Mouse (Mus musculus) right cerebral cortex, adult 18-20 months (tissue): ENCODE results near the gene Ephb4.

Experiments used
- DNase-seq: peaks from one replicate; pipeline ENCODE4 v3.0.0; 2022; ENCODE audit warnings: mixed read lengths

Gene Ephb4

GRCm38 (mm10) chr5:137374521-137375080 lies 24.7 kb downstream of the Ephb4 start:
- DNase-seq = no peak

GRCm38 (mm10) chr5:137375627-137376026 lies 25.7 kb downstream of the Ephb4 start:
- DNase-seq = no peak

GRCm38 (mm10) chr5:137376198-137376597 lies 26.3 kb downstream of the Ephb4 start:
- no peak for DNase-seq

- DNase-seq = no peak
Observed at GRCm38 (mm10) chr5:137376722-137377121, 26.8 kb downstream of the Ephb4 start.

GRCm38 (mm10) chr5:137377176-137377575 lies 27.3 kb downstream of the Ephb4 start:
- no peak for DNase-seq

GRCm38 (mm10) chr5:137377603-137378002 lies 27.7 kb downstream of the Ephb4 start:
- DNase-seq = no peak

GRCm38 (mm10) chr5:137381152-137381551 lies 31.2 kb downstream of the Ephb4 start:
- peak; percentile 18 for DNase-seq

GRCm38 (mm10) chr5:137383441-137383840 lies 33.5 kb downstream of the Ephb4 start:
- no peak for DNase-seq

- DNase-seq = no peak
Observed at GRCm38 (mm10) chr5:137386712-137387111, 36.8 kb downstream of the Ephb4 start.

GRCm38 (mm10) chr5:137391641-137392040 lies 41.7 kb downstream of the Ephb4 start:
- no peak for DNase-seq

- no peak for DNase-seq
Observed at GRCm38 (mm10) chr5:137394456-137394855, 44.5 kb downstream of the Ephb4 start.

GRCm38 (mm10) chr5:137404081-137404480 lies 54.2 kb downstream of the Ephb4 start:
- no peak for DNase-seq

- DNase-seq = no peak
Observed at GRCm38 (mm10) chr5:137409451-137409850, 59.5 kb downstream of the Ephb4 start.

GRCm38 (mm10) chr5:137410066-137410465 lies 60.2 kb downstream of the Ephb4 start:
- no peak for DNase-seq

GRCm38 (mm10) chr5:137410549-137410948 lies 60.6 kb downstream of the Ephb4 start:
- DNase-seq = no peak

GRCm38 (mm10) chr5:137411235-137411634 lies 61.3 kb downstream of the Ephb4 start:
- DNase-seq = no peak

- DNase-seq = no peak
Observed at GRCm38 (mm10) chr5:137414253-137414652, 64.3 kb downstream of the Ephb4 start.

- DNase-seq = no peak
Observed at GRCm38 (mm10) chr5:137419105-137419504, 69.2 kb downstream of the Ephb4 start.

- no peak for DNase-seq
Observed at GRCm38 (mm10) chr5:137419841-137420240, 69.9 kb downstream of the Ephb4 start.

- DNase-seq = no peak
Observed at GRCm38 (mm10) chr5:137425648-137426047, 75.7 kb downstream of the Ephb4 start.
